Mouse (Mus musculus) ES-E14 (cell line): Measurements from ENCODE around the gene Esyt1. TPM values are rescaled to one million over a fixed set of nuclear protein-coding genes. Genes with fewer than 3 reads are reported as not detected.

Experiments used
- DNase-seq: peaks from one replicate; pipeline ENCODE4 v3.0.0-alpha.2; 2013; ENCODE audit warnings: low read depth, low spot score
- H3K27ac ChIP-seq: 2 replicates; pipeline ENCODE4 v1.5.1; 2012; ENCODE audit warnings: low read depth, mild to moderate bottlenecking, low read length, moderate library complexity, mixed read lengths; ENCODE audit not compliant: poor library complexity, insufficient read depth, severe bottlenecking
- H3K36me3 ChIP-seq: 2 replicates; pipeline ENCODE4 v1.6.1; 2012; ENCODE audit warnings: mild to moderate bottlenecking, low read length, moderate library complexity, mixed read lengths; ENCODE audit not compliant: control insufficient read depth, poor library complexity, insufficient read depth, severe bottlenecking
- H3K4me1 ChIP-seq, 2 experiments: fragments of 150-350 bp in 1 of 2; sonication (generic) in 1 of 2; 2 replicates each; pipeline ENCODE4 v1.6.1; 2012; ENCODE audit warnings: low read length in 2 of 2, mild to moderate bottlenecking in 1 of 2, mixed read lengths in 1 of 2; ENCODE audit not compliant: control insufficient read depth in 2 of 2, insufficient read depth in 2 of 2, poor library complexity in 1 of 2
- H3K4me3 ChIP-seq, 2 experiments: fragments of 150-350 bp in 1 of 2; sonication (generic) in 1 of 2; 2 replicates each; pipeline ENCODE4 v1.5.1; 2012; ENCODE audit warnings: low read length in 2 of 2, low read depth in 1 of 2, mild to moderate bottlenecking in 1 of 2, mixed read lengths in 1 of 2; ENCODE audit not compliant: insufficient read depth in 1 of 2, poor library complexity in 1 of 2, severe bottlenecking in 1 of 2
- H3K9ac ChIP-seq: 2 replicates; pipeline ENCODE4 v1.6.1; 2012; ENCODE audit warnings: low read depth, mild to moderate bottlenecking, low read length, mixed read lengths; ENCODE audit not compliant: poor library complexity, insufficient read depth, severe bottlenecking
- H3K9me3 ChIP-seq: fragments of 150-350 bp; sonication (generic); 2 replicates; pipeline ENCODE4 v1.6.1; 2012; ENCODE audit warnings: low read depth, mild to moderate bottlenecking, low read length; ENCODE audit not compliant: control insufficient read depth, insufficient read depth
- CHD2 ChIP-seq: IDR thresholded peaks from 2 replicates; pipeline ENCODE4 v1.6.1; 2014; ENCODE audit warnings: mild to moderate bottlenecking, low read depth, low read length, inconsistent platforms
- HCFC1 ChIP-seq: IDR thresholded peaks from 2 replicates; pipeline ENCODE4 v1.6.1; 2012; ENCODE audit warnings: low read length, inconsistent platforms, borderline replicate concordance; ENCODE audit not compliant: insufficient read depth
- MAFK ChIP-seq: IDR thresholded peaks from 2 replicates; pipeline ENCODE4 v1.6.1; 2014; ENCODE audit warnings: mild to moderate bottlenecking, low read depth, low read length, inconsistent platforms; ENCODE audit not compliant: insufficient read depth
- ZC3H11A ChIP-seq: IDR thresholded peaks from 2 replicates; pipeline ENCODE4 v1.6.1; 2012; ENCODE audit warnings: low read depth, mild to moderate bottlenecking, inconsistent platforms, low read length, borderline replicate concordance
- ZNF384 ChIP-seq: IDR thresholded peaks from 2 replicates; pipeline ENCODE4 v1.6.1; 2012; ENCODE audit warnings: low read depth, low read length, inconsistent platforms
- in situ Hi-C, 2 experiments: fragments of 600-800 bp; cut with MboI; formaldehyde crosslinking; loops; one replicate each; pipeline ENCODE4 v1.15.1; 2025; ENCODE audit warnings: low sequenced_read_pairs in 2 of 2, inconsistent platforms in 1 of 2; ENCODE audit not compliant: unreplicated experiment in 2 of 2
- total RNA-seq: library from RNA; depleted of rRNA; stranded (reverse); fragments of 300-350 nt; gene quantifications from 2 replicates; pipeline ENCODE4 v1.2.3, GENCODE M21; 2012

The Esyt1 gene
- total RNA-seq, 1 experiment: 62.7 TPM

DNA sequence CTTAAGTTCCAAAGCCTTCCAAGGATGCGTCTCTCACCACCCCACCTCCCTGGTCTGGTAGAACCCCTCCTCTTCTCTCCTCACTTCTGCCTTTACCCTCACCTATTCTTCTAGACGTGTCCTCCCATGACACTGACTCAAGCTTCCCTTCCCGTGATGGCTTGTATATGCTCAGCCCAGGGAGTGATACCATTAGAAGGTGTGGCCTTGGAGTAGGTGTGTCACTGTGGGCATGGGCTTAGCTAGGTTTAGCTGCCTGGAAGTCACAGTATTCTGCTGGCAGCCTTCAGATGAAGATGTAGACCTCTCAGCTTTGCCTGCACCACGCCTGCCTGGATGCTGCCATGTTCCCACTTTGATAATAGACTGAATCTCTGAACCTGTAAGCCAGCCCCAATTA is 10.6 kb downstream of the Esyt1 start:
- TF ChIP-seq ZC3H11A (no peak), HCFC1 (no peak), ZNF384 (no peak), CHD2 (no peak), MAFK (no peak)
- H3K4me3 ChIP-seq: no peak overlapping the region
- H3K36me3 ChIP-seq: peaks cover 35% of the 10 kb centered on the region
- no peak for DNase-seq
- H3K9ac ChIP-seq: no peak overlapping the region
- in situ Hi-C loops: no loop called here
- H3K4me1 ChIP-seq: peaks cover 0 to 10% of the 10 kb centered on the region in 2 experiments; a peak in 2 of 4 replicates
- no peaks in the 10 kb centered on the region for H3K9me3 ChIP-seq
- no peak overlapping the region for H3K27ac ChIP-seq

GRCm38 (mm10) chr10:128511761-128512160 is 13.9 kb downstream of the Esyt1 start:
- H3K4me1 ChIP-seq: peaks cover 0 to 6% of the 10 kb centered on the region in 2 experiments; a peak in 2 of 4 replicates
- TF ChIP-seq ZNF384: no peak
- TF ChIP-seq CHD2: no peak
- TF ChIP-seq MAFK: no peak
- no peak for TF ChIP-seq ZC3H11A
- TF ChIP-seq HCFC1: no peak
- H3K9me3 ChIP-seq: no peaks in the 10 kb centered on the region
- H3K27ac ChIP-seq: no peak overlapping the region
- no peak overlapping the region for H3K9ac ChIP-seq
- DNase-seq: no peak
- in situ Hi-C loops: no loop called here
- no peak overlapping the region for H3K4me3 ChIP-seq
- H3K36me3 ChIP-seq: peaks cover 27% of the 10 kb centered on the region

- DNase-seq: no peak
- no peak overlapping the region for H3K27ac ChIP-seq
- H3K4me1 ChIP-seq: peaks cover 0 to 3% of the 10 kb centered on the region in 2 experiments; a peak in 1 of 4 replicates
- H3K4me3 ChIP-seq: no peak overlapping the region
- TF ChIP-seq CHD2 (no peak), ZC3H11A (no peak), ZNF384 (no peak), MAFK (no peak), HCFC1 (no peak)
- in situ Hi-C loops: no loop called here
- H3K36me3 ChIP-seq: peaks cover 27% of the 10 kb centered on the region
- H3K9me3 ChIP-seq: no peaks in the 10 kb centered on the region
- H3K9ac ChIP-seq: no peak overlapping the region
Observed at GRCm38 (mm10) chr10:128511189-128511588, 14.5 kb downstream of the Esyt1 start.

DNA sequence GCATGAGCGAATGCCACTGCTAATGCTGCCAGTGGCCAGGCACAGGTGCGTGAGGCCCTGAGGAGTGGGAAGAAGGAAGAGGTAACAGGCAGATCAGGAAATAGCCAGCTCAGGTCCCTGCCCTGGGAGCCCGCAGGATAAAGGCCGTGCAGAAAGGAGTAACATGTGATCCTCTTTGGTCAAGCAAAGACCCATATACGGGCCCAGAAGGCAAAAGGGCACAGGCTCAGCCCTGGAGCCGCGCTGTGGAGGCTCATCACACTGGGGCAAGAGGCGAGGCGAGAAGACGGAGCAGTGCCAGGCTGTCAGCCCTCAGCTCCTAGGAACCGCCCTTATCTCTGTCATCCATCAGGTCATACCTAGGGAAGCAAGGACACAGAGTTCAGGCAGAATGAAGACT is 15.4 kb downstream of the Esyt1 start:
- H3K9me3 ChIP-seq: no peaks in the 10 kb centered on the region
- no peak overlapping the region for H3K27ac ChIP-seq
- H3K4me1 ChIP-seq: no peaks in the 10 kb centered on the region
- in situ Hi-C loops: no loop called here
- TF ChIP-seq ZC3H11A: no peak
- no peak for TF ChIP-seq CHD2
- no peak for TF ChIP-seq ZNF384
- TF ChIP-seq HCFC1: no peak
- TF ChIP-seq MAFK: no peak
- H3K9ac ChIP-seq: no peak overlapping the region
- no peak for DNase-seq
- H3K4me3 ChIP-seq: no peak overlapping the region
- peaks cover 23% of the 10 kb centered on the region for H3K36me3 ChIP-seq

GRCm38 (mm10) chr10:128509831-128510230 is 15.8 kb downstream of the Esyt1 start:
- in situ Hi-C loops: no loop called here

More at GRCm38 (mm10) chr10:128509831-128510230, 15.8 kb downstream of the Esyt1 start:
- TF ChIP-seq MAFK: no peak
- no peak for TF ChIP-seq CHD2
- TF ChIP-seq HCFC1: no peak
- no peak for TF ChIP-seq ZNF384
- no peak for TF ChIP-seq ZC3H11A
- Histone ChIP-seq H3K9me3 (no peaks in the 10 kb centered on the region), H3K27ac (no peak overlapping the region), H3K4me1 (peaks cover 1 to 2% of the 10 kb centered on the region in 2 experiments; a peak in 1 of 4 replicates), H3K36me3 (peaks cover 19% of the 10 kb centered on the region), H3K4me3 (no peak overlapping the region), H3K9ac (no peak overlapping the region)
- DNase-seq: no peak
